Mouse (Mus musculus) embryonic fibroblast, embryonic 13.5 days (primary cell): ENCODE results near the gene 5730522E02Rik. TPM values are rescaled to one million over a fixed set of nuclear protein-coding genes. Genes with fewer than 3 reads are reported as not detected.

Source experiments
- H3K27ac ChIP-seq: 2 replicates; pipeline ENCODE4 v1.5.1; 2012; ENCODE audit warnings: low read length, control low read depth, inconsistent platforms; ENCODE audit not compliant: insufficient read depth
- H3K4me1 ChIP-seq: 2 replicates; pipeline ENCODE4 v1.6.1; 2011; ENCODE audit warnings: low read length; ENCODE audit not compliant: control insufficient read depth, insufficient read depth
- H3K4me3 ChIP-seq: 2 replicates; pipeline ENCODE4 v1.5.1; 2011; ENCODE audit warnings: mild to moderate bottlenecking, control low read depth, low read length; ENCODE audit not compliant: insufficient read depth
- CTCF ChIP-seq: IDR thresholded peaks from 2 replicates; pipeline ENCODE4 v1.5.1; 2011; ENCODE audit warnings: mild to moderate bottlenecking, control low read depth, low read length, moderate library complexity, borderline replicate concordance; ENCODE audit not compliant: insufficient read depth
- POLR2A ChIP-seq: IDR thresholded peaks from 2 replicates; pipeline ENCODE4 v1.6.1; 2011; ENCODE audit warnings: low read depth, mild to moderate bottlenecking, control low read depth, low read length, moderate library complexity
- polyA plus RNA-seq: library from polyadenylated mRNA; stranded (reverse); fragments of >200 nt; gene quantifications from 2 replicates; pipeline ENCODE4 v1.2.4, GENCODE M21; 2011; ENCODE audit warnings: low read depth; ENCODE audit not compliant: missing spikeins, insufficient read length

Gene 5730522E02Rik
- polyA plus RNA-seq, 1 experiment, result not detected

- TF ChIP-seq CTCF (no peak), POLR2A (no peak)
- H3K4me3 ChIP-seq, result no peak overlapping the region
- no peaks in the 10 kb centered on the region for H3K4me1 ChIP-seq
- H3K27ac ChIP-seq, result no peak overlapping the region
Observed at GRCm38 (mm10) chr11:26129054-26129453, 81.5 kb downstream of the 5730522E02Rik start.

GRCm38 (mm10) chr11:26128385-26128784, 82.2 kb downstream of the 5730522E02Rik start:
- H3K27ac ChIP-seq, result no peak overlapping the region
- no peaks in the 10 kb centered on the region for H3K4me1 ChIP-seq

GRCm38 (mm10) chr11:26125923-26126322, 84.6 kb downstream of the 5730522E02Rik start:
- TF ChIP-seq CTCF (no peak), POLR2A (no peak)
- Histone ChIP-seq H3K27ac (no peak overlapping the region), H3K4me1 (no peaks in the 10 kb centered on the region), H3K4me3 (no peak overlapping the region)

More at GRCm38 (mm10) chr11:26128385-26128784, 82.2 kb downstream of the 5730522E02Rik start:
- H3K4me3 ChIP-seq, result no peak overlapping the region
- TF ChIP-seq POLR2A, result no peak
- TF ChIP-seq CTCF, result no peak

- TF ChIP-seq POLR2A (no peak), CTCF (no peak)
- Histone ChIP-seq H3K4me3 (no peak overlapping the region), H3K27ac (no peak overlapping the region), H3K4me1 (no peaks in the 10 kb centered on the region)
Observed at GRCm38 (mm10) chr11:26120781-26121557, 89.6 kb downstream of the 5730522E02Rik start.

GRCm38 (mm10) chr11:26117651-26118050, 92.9 kb downstream of the 5730522E02Rik start:
- H3K4me1 ChIP-seq, result no peaks in the 10 kb centered on the region
- no peak overlapping the region for H3K27ac ChIP-seq
- no peak for TF ChIP-seq POLR2A
- no peak for TF ChIP-seq CTCF
- no peak overlapping the region for H3K4me3 ChIP-seq

- Histone ChIP-seq H3K27ac (no peak overlapping the region), H3K4me3 (no peak overlapping the region), H3K4me1 (no peaks in the 10 kb centered on the region)
- TF ChIP-seq CTCF (no peak), POLR2A (no peak)
Observed at GRCm38 (mm10) chr11:26112206-26112605, 98.4 kb downstream of the 5730522E02Rik start.

GRCm38 (mm10) chr11:26108647-26109046, 101.9 kb downstream of the 5730522E02Rik start:
- no peak overlapping the region for H3K4me3 ChIP-seq
- H3K4me1 ChIP-seq, result no peaks in the 10 kb centered on the region

GRCm38 (mm10) chr11:26104680-26105079, 105.9 kb downstream of the 5730522E02Rik start:
- TF ChIP-seq CTCF (no peak), POLR2A (no peak)
- Histone ChIP-seq H3K4me1 (no peaks in the 10 kb centered on the region), H3K27ac (no peak overlapping the region), H3K4me3 (no peak overlapping the region)

More at GRCm38 (mm10) chr11:26108647-26109046, 101.9 kb downstream of the 5730522E02Rik start:
- no peak overlapping the region for H3K27ac ChIP-seq
- TF ChIP-seq CTCF (no peak), POLR2A (no peak)

GRCm38 (mm10) chr11:26103698-26104097, 106.9 kb downstream of the 5730522E02Rik start:
- no peak overlapping the region for H3K27ac ChIP-seq
- TF ChIP-seq CTCF (no peak), POLR2A (no peak)
- no peak overlapping the region for H3K4me3 ChIP-seq
- no peaks in the 10 kb centered on the region for H3K4me1 ChIP-seq

GRCm38 (mm10) chr11:26102878-26103277, 107.7 kb downstream of the 5730522E02Rik start:
- H3K27ac ChIP-seq, result no peak overlapping the region
- no peaks in the 10 kb centered on the region for H3K4me1 ChIP-seq
- TF ChIP-seq CTCF, result no peak
- no peak for TF ChIP-seq POLR2A
- no peak overlapping the region for H3K4me3 ChIP-seq

GRCm38 (mm10) chr11:26100077-26100476, 110.5 kb downstream of the 5730522E02Rik start:
- Histone ChIP-seq H3K27ac (no peak overlapping the region), H3K4me1 (no peaks in the 10 kb centered on the region), H3K4me3 (no peak overlapping the region)
- TF ChIP-seq CTCF, result no peak
- TF ChIP-seq POLR2A, result no peak
